ENCODE assay signal across 8 mouse cellular contexts in the genomic region with DNA sequence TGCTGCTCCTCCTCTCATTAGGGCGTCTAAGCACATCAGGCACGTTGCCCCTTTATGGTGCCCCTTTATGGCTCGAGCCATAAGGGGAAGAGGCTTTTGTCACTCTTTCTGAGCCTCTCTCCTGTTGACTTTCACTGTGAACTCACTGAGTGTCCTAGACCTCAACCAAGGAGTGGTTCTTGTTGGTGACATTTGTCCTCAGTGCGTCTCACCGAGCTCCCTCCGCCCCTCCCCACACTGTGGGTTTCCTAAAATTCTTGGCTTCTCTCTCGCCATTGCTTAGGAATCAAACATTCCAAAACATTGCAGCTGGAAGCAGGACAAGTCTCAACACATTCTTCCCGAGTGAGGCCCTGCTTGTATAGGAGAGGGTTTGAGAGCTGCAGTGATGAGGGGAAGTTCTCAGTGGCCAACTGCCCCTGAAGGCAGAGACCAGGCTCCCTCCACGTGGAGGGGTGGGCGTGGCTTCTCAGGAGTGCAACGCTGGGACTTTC. TPM values are rescaled to one million over a fixed set of nuclear protein-coding genes. Genes with fewer than 3 reads are reported as not detected.
DNase-seq lines count a peak whose midpoint lies in the region; ATAC-seq and TF ChIP-seq lines count a peak whose summit lies in the region.

No protein-coding gene starts in this region.

- H3K9me3 ChIP-seq in embryonic facial prominence, embryonic 15.5 days (replicated peaks), result no peaks in the 10 kb centered on the region
- H3K9me3 ChIP-seq in intestine, embryonic 16.5 days (ENCODE audit: control insufficient read depth, low read length), result peaks cover 5% of the 10 kb centered on the region; the same call in 1 of the 2 replicates
- no peaks in the 10 kb centered on the region for H3K9me3 ChIP-seq in neural tube, embryonic 14.5 days (ENCODE audit: control insufficient read depth, low read length)

- 24% methylated on average over 11 of the region's 11 CpGs for WGBS in lung, adult 2 months
- 27% methylated on average over 11 of the region's 11 CpGs for WGBS in embryonic facial prominence, embryonic 15.5 days
- WGBS in intestine, embryonic 16.5 days, result 27% methylated on average over 11 of the region's 11 CpGs
- 21% methylated on average over 11 of the region's 11 CpGs for WGBS in neural tube, embryonic 14.5 days

- H3K4me3 ChIP-seq in lung, adult 2 months (replicated peaks; ENCODE audit: extremely low read depth, low read depth, low read length), result no peak overlapping the region
- no peak overlapping the region for H3K4me3 ChIP-seq in embryonic facial prominence, embryonic 15.5 days (replicated peaks)
- H3K4me3 ChIP-seq in intestine, embryonic 16.5 days (ENCODE audit: low read length), result no peak overlapping the region
- no peak overlapping the region for H3K4me3 ChIP-seq in neural tube, embryonic 14.5 days (ENCODE audit: low read depth, low read length)

- peaks cover 9% of the 10 kb centered on the region; the same call in 1 of the 2 replicates for H3K4me1 ChIP-seq in lung, adult 2 months (ENCODE audit: control insufficient read depth, insufficient read depth, low read length)
- H3K4me1 ChIP-seq in embryonic facial prominence, embryonic 15.5 days, result peaks cover 34% of the 10 kb centered on the region
- H3K4me1 ChIP-seq in intestine, embryonic 16.5 days (ENCODE audit: control insufficient read depth, insufficient read depth, low read length), result peaks cover 16% of the 10 kb centered on the region
- H3K4me1 ChIP-seq in neural tube, embryonic 14.5 days (ENCODE audit: control insufficient read depth, insufficient read depth, low read length), result peaks cover 2% of the 10 kb centered on the region; the same call in 1 of the 2 replicates

- TF ChIP-seq POLR2A in lung, adult 2 months (IDR thresholded peaks at IDR 0.05; ENCODE audit: borderline replicate concordance, extremely low read depth, low read depth, low read length), result no peak

- TF ChIP-seq CTCF in lung, adult 2 months (IDR thresholded peaks at IDR 0.05; ENCODE audit: insufficient read depth, low read length), result no peak

- H3K36me3 ChIP-seq in embryonic facial prominence, embryonic 15.5 days, result no peaks in the 10 kb centered on the region
- H3K36me3 ChIP-seq in intestine, embryonic 16.5 days (ENCODE audit: control insufficient read depth, insufficient read depth, low read length), result no peaks in the 10 kb centered on the region
- H3K36me3 ChIP-seq in neural tube, embryonic 14.5 days (ENCODE audit: control insufficient read depth, insufficient read depth, low read length), result no peaks in the 10 kb centered on the region

- H3K9ac ChIP-seq in embryonic facial prominence, embryonic 15.5 days, result no peak overlapping the region
- H3K9ac ChIP-seq in intestine, embryonic 16.5 days (ENCODE audit: low read depth, low read length), result no peak overlapping the region
- H3K9ac ChIP-seq in neural tube, embryonic 14.5 days (replicated peaks; ENCODE audit: low read depth, low read length), result no peak overlapping the region

- H3K27me3 ChIP-seq in embryonic facial prominence, embryonic 15.5 days, result no peaks in the 10 kb centered on the region
- H3K27me3 ChIP-seq in intestine, embryonic 16.5 days (replicated peaks; ENCODE audit: control insufficient read depth, insufficient read depth, low read length), result no peaks in the 10 kb centered on the region
- no peaks in the 10 kb centered on the region for H3K27me3 ChIP-seq in neural tube, embryonic 14.5 days (ENCODE audit: control insufficient read depth, insufficient read depth, low read length)

- ATAC-seq in embryonic facial prominence, embryonic 15.5 days (ENCODE audit: insufficient number of reproducible peaks, low FRiP score, low TSS enrichment, low read depth), result peak; percentile 76
- peak; percentile 86 for ATAC-seq in intestine, embryonic 16.5 days
- peak; percentile 61 for ATAC-seq in neural tube, embryonic 14.5 days (ENCODE audit: low read depth)

- peak overlapping the region; percentile 10; the same call in 1 of the 2 replicates for H3K4me2 ChIP-seq in embryonic facial prominence, embryonic 15.5 days (replicated peaks)
- H3K4me2 ChIP-seq in intestine, embryonic 16.5 days (ENCODE audit: low read depth, low read length), result no peak overlapping the region
- H3K4me2 ChIP-seq in neural tube, embryonic 14.5 days (ENCODE audit: low read depth, low read length), result no peak overlapping the region

- peak overlapping the region; percentile 44; the same call in 1 of the 2 replicates for H3K27ac ChIP-seq in embryonic facial prominence, embryonic 15.5 days (replicated peaks)
- no peak overlapping the region for H3K27ac ChIP-seq in intestine, embryonic 16.5 days (ENCODE audit: low read length)
- no peak overlapping the region for H3K27ac ChIP-seq in neural tube, embryonic 14.5 days (ENCODE audit: low read depth, low read length)

- peak; percentile 27 to 46 for DNase-seq in lung, adult 18-20 months
- no peak for DNase-seq in lung, adult 2 months
- no peak for DNase-seq in gastrocnemius, postnatal 25 days
- no peak for DNase-seq in thymus, postnatal 25 days
- no peak for DNase-seq in adrenal gland, postnatal 4 days (ENCODE audit: low spot score in 2 of 2)

RNA-seq across cellular contexts. Expression of gene Atxn7l1, which starts 46.0 kb away (rescaled TPM):
- 43.5 and 47.8 TPM in 2 replicates for polyA plus RNA-seq in lung, adult 2 months (2012; rRNA removed)
- 12.7 and 14.9 TPM in 2 replicates for polyA plus RNA-seq in embryonic facial prominence, embryonic 15.5 days (2015; fragmentation: Nextera tagmentation; extraction: Ambion mirVana)
- polyA plus RNA-seq in intestine, embryonic 16.5 days (2015; fragmentation: Nextera tagmentation; extraction: Ambion mirVana), result 12.9 and 14.5 TPM in 2 replicates
- 25.8 and 35.1 TPM in 2 replicates for polyA plus RNA-seq in neural tube, embryonic 14.5 days (2014; fragmentation: Nextera tagmentation; extraction: Ambion mirVana)
- 10 to 100 TPM; 16.4 to 17.7 TPM for total RNA-seq in gastrocnemius, postnatal 25 days (2021)
- 10 to 100 TPM; 34.1 to 38.8 TPM for total RNA-seq in adrenal gland, postnatal 4 days (2021)

Comparison
In these comparisons a context has a peak if more than half of its experiments do, and no peak if none do; other contexts are left out.
1. DNase-seq: peak in lung, adult 18-20 months (2 of 2); none in lung, adult 2 months (single experiment), gastrocnemius, postnatal 25 days (single experiment), thymus, postnatal 25 days (single experiment) and adrenal gland, postnatal 4 days (0 of 2).
2. Peak in every context shown above with its lines, with median percentiles within 50 percentile points of each other: ATAC-seq.